Mouse (Mus musculus) adrenal gland (tissue): ENCODE results near the gene Zfp637.
"Not testable (repeated sequence)": the region's sequence is repeated elsewhere in the genome, so short reads cannot be mapped to it uniquely, and the experiment has no call there.

Source experiments
- intact Hi-C: fragments of 180-260 bp; cut with DNase I; formaldehyde crosslinking; loops from one replicate; pipeline ENCODE4 v1.15.1; 2025

The Zfp637 gene

GRCm38 (mm10) chr6:117862465-117862864, 21.5 kb downstream of the Zfp637 start:
- intact Hi-C loops, result no loop called here

- intact Hi-C loops, result no loop called here
These were observed 22.1 kb downstream of the Zfp637 start for GRCm38 (mm10) chr6:117862899-117863620.

- intact Hi-C loops, result no loop called here
These were observed 22.8 kb downstream of the Zfp637 start for GRCm38 (mm10) chr6:117863751-117864150.

- intact Hi-C loops, result no loop called here
These were observed 27.2 kb downstream of the Zfp637 start for GRCm38 (mm10) chr6:117868187-117868586.

GRCm38 (mm10) chr6:117871034-117871433, 30.1 kb downstream of the Zfp637 start:
- intact Hi-C loops, result no loop called here

GRCm38 (mm10) chr6:117873450-117873849, 32.5 kb downstream of the Zfp637 start:
- intact Hi-C loops, result not testable (repeated sequence)

- intact Hi-C loops, result no loop called here
These were observed 33.8 kb downstream of the Zfp637 start for GRCm38 (mm10) chr6:117874621-117875281.

- intact Hi-C loops, result loop anchor here (2.0 kb wide), 1 partner anchor 38 kb away; no protein-coding TSS in a partner anchor
These were observed 37.9 kb downstream of the Zfp637 start for GRCm38 (mm10) chr6:117878700-117879407.

- intact Hi-C loops, result loop anchor here (2.0 kb wide), 1 partner anchor 37 kb away; no protein-coding TSS in a partner anchor
These were observed 38.6 kb downstream of the Zfp637 start for GRCm38 (mm10) chr6:117879408-117880115.

GRCm38 (mm10) chr6:117880394-117880838, 39.4 kb downstream of the Zfp637 start:
- intact Hi-C loops, result no loop called here

- intact Hi-C loops, result no loop called here
These were observed 40.2 kb downstream of the Zfp637 start for GRCm38 (mm10) chr6:117881229-117881628.

- intact Hi-C loops, result no loop called here
These were observed 41.0 kb downstream of the Zfp637 start for GRCm38 (mm10) chr6:117881997-117882396.

- intact Hi-C loops, result no loop called here
These were observed 45.0 kb downstream of the Zfp637 start for GRCm38 (mm10) chr6:117885943-117886342.

- intact Hi-C loops, result no loop called here
These were observed 47.1 kb downstream of the Zfp637 start for GRCm38 (mm10) chr6:117888032-117888431.

GRCm38 (mm10) chr6:117888642-117889096, 47.7 kb downstream of the Zfp637 start:
- intact Hi-C loops, result no loop called here

- intact Hi-C loops, result no loop called here
These were observed 49.3 kb downstream of the Zfp637 start for GRCm38 (mm10) chr6:117890257-117890656.

- intact Hi-C loops, result no loop called here
These were observed 50.6 kb downstream of the Zfp637 start for GRCm38 (mm10) chr6:117891369-117892160.

- intact Hi-C loops, result no loop called here
These were observed 51.4 kb downstream of the Zfp637 start for GRCm38 (mm10) chr6:117892386-117892785.

- intact Hi-C loops, result no loop called here
These were observed 52.5 kb downstream of the Zfp637 start for GRCm38 (mm10) chr6:117893435-117893834.
